Mouse (Mus musculus) cerebellum, adult 2 months (tissue): ENCODE results near the gene Lcn4.

Experiments
- CTCF ChIP-seq: fragments of 200-500 bp; IDR thresholded peaks from 2 replicates; pipeline ENCODE4 v1.5.1; 2011; ENCODE audit warnings: low read depth, mild to moderate bottlenecking, control low read depth, low read length, moderate library complexity, borderline replicate concordance; ENCODE audit not compliant: insufficient read depth
- POLR2A ChIP-seq: fragments of 200-500 bp; IDR thresholded peaks from 2 replicates; pipeline ENCODE4 v1.6.1; 2011; ENCODE audit warnings: low read length, control low read depth, borderline replicate concordance; ENCODE audit not compliant: insufficient read depth

DNA sequence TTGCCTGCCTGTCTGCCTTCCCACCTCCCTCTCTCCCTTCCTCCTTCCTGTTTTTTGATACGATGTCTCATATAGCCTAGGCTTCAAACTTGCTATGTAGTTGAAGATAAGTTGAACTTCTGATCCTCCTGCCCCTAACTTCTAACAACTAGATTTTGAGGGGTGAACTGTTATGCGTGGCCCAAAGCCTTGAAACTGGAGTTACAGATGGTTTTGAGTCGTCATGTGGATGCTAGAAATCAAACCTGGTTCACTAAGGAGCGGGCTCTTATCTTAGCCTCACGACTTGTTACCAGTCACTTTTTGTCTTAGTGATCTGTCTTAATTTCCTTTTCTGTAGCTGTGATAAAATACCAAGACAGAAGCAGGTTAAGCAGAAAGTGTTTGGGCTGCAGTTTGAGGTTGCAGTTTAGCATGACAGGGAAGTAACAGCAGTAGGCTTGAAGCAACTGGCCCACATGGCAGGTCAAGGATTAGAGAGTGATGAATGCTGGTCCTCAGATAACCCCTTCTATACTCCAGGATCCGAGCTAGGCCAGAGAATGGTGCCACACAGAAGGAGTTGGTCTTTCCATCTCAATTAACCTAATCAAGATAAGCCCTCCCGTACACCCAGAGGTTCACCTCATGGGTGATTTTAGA, 30.0 kb downstream of the Lcn4 start:
- TF ChIP-seq POLR2A (no peak), CTCF (no peak)
